Mouse (Mus musculus) G1E (cell line): Measurements from ENCODE around the gene Lgals9. TPM values are rescaled to one million over a fixed set of nuclear protein-coding genes. Genes with fewer than 3 reads are reported as not detected.

Source experiments
- ATAC-seq: 2 replicates; pipeline ENCODE4 v1.8.0; 2016; ENCODE audit warnings: mild to moderate bottlenecking; ENCODE audit not compliant: insufficient number of reproducible peaks, poor library complexity, low FRiP score, severe bottlenecking; ENCODE audit errors: extremely low read depth
- DNase-seq: peaks from one replicate; pipeline ENCODE4 v3.0.0; 2012; ENCODE audit warnings: low spot score
- H3K27me3 ChIP-seq: 2 replicates; pipeline ENCODE4 v1.6.1; 2012; ENCODE audit warnings: mild to moderate bottlenecking, low read length, inconsistent platforms; ENCODE audit not compliant: insufficient read depth
- H3K36me3 ChIP-seq: replicated peaks from 2 replicates; pipeline ENCODE3; 2012; ENCODE audit warnings: mild to moderate bottlenecking, inconsistent platforms
- H3K4me1 ChIP-seq: 2 replicates; pipeline ENCODE4 v1.6.1; 2012; ENCODE audit warnings: low read depth, low read length, inconsistent platforms, mixed read lengths; ENCODE audit not compliant: insufficient read depth
- H3K4me3 ChIP-seq: 2 replicates; pipeline ENCODE4 v1.5.1; 2012; ENCODE audit warnings: low read depth, mild to moderate bottlenecking, inconsistent platforms, low read length, moderate library complexity, mixed read lengths
- H3K9me3 ChIP-seq: replicated peaks from 2 replicates; pipeline ENCODE4 v1.6.1; 2012; ENCODE audit warnings: inconsistent platforms
- CTCF ChIP-seq: IDR thresholded peaks from 2 replicates; pipeline ENCODE4 v1.5.1; 2012; ENCODE audit warnings: low read depth, low read length, inconsistent platforms, mixed read lengths
- GATA1 ChIP-seq: IDR thresholded peaks from 2 replicates; pipeline ENCODE4 v1.6.1; 2012; ENCODE audit warnings: borderline replicate concordance, low read length, inconsistent platforms, mixed read lengths
- GATA2 ChIP-seq: IDR thresholded peaks from 2 replicates; pipeline ENCODE4 v1.6.1; 2012; ENCODE audit warnings: low read depth, low read length, inconsistent platforms, borderline replicate concordance
- POLR2AphosphoS5 ChIP-seq: IDR thresholded peaks from 2 replicates; pipeline ENCODE4 v1.6.1; 2012; ENCODE audit warnings: low read depth, low read length, inconsistent platforms; ENCODE audit not compliant: insufficient replicate concordance
- TAL1 ChIP-seq: conservative IDR thresholded peaks from 2 replicates; pipeline ENCODE4 v1.6.1; 2012; ENCODE audit warnings: low read depth, low read length, inconsistent platforms, mixed read lengths
- polyA plus RNA-seq: library from polyadenylated mRNA; stranded (reverse); fragments of >175 nt; gene quantifications from 2 replicates; pipeline ENCODE4 v1.2.3, GENCODE M21; 2012
- total RNA-seq, 2 experiments: library from RNA; stranded (forward) in 1 of 2; stranded (reverse) in 1 of 2; fragments of 200-1000 nt in 1 of 2; fragments of >200 nt in 1 of 2; fragmentation: Nextera tagmentation in 1 of 2; gene quantifications; 2 replicates each; pipeline ENCODE4 v1.2.3; 2014 to 2017

Gene Lgals9
- total and polyA plus RNA-seq, 3 experiments: 41.2 to 786 (median 183) TPM

GRCm38 (mm10) chr11:78929345-78929744, 55.4 kb downstream of the Lgals9 start:
- peaks cover 34% of the 10 kb centered on the region for H3K27me3 ChIP-seq
- ATAC-seq (no peak), DNase-seq (no peak)
- TF ChIP-seq TAL1: no peak
- no peak for TF ChIP-seq GATA2
- TF ChIP-seq CTCF: no peak
- no peak for TF ChIP-seq POLR2AphosphoS5
- TF ChIP-seq GATA1: no peak
- no peak overlapping the region for H3K4me3 ChIP-seq
- H3K4me1 ChIP-seq: no peaks in the 10 kb centered on the region
- H3K9me3 ChIP-seq: no peaks in the 10 kb centered on the region
- no peaks in the 10 kb centered on the region for H3K36me3 ChIP-seq

- Histone ChIP-seq H3K36me3 (no peaks in the 10 kb centered on the region), H3K9me3 (no peaks in the 10 kb centered on the region), H3K27me3 (peaks cover 32% of the 10 kb centered on the region), H3K4me1 (no peaks in the 10 kb centered on the region), H3K4me3 (no peak overlapping the region)
- ATAC-seq (no peak), DNase-seq (no peak)
- TF ChIP-seq CTCF: no peak
- no peak for TF ChIP-seq GATA2
- TF ChIP-seq TAL1: no peak
- TF ChIP-seq POLR2AphosphoS5: no peak
- TF ChIP-seq GATA1: no peak
These were observed 59.8 kb downstream of the Lgals9 start for GRCm38 (mm10) chr11:78924916-78925315.

GRCm38 (mm10) chr11:78924111-78924510, 60.6 kb downstream of the Lgals9 start:
- H3K9me3 ChIP-seq: no peaks in the 10 kb centered on the region
- H3K4me1 ChIP-seq: no peaks in the 10 kb centered on the region
- peaks cover 28% of the 10 kb centered on the region for H3K27me3 ChIP-seq
- no peak overlapping the region for H3K4me3 ChIP-seq
- TF ChIP-seq TAL1: no peak
- TF ChIP-seq GATA1: no peak
- no peak for TF ChIP-seq CTCF
- TF ChIP-seq POLR2AphosphoS5: no peak
- no peak for TF ChIP-seq GATA2
- DNase-seq: no peak
- ATAC-seq: no peak
- no peaks in the 10 kb centered on the region for H3K36me3 ChIP-seq

GRCm38 (mm10) chr11:78922678-78923407, 61.9 kb downstream of the Lgals9 start:
- no peak for TF ChIP-seq POLR2AphosphoS5
- TF ChIP-seq CTCF: peak; percentile 53
- H3K4me1 ChIP-seq: no peaks in the 10 kb centered on the region
- DNase-seq: peak; percentile 46
- no peaks in the 10 kb centered on the region for H3K36me3 ChIP-seq
- no peak overlapping the region for H3K4me3 ChIP-seq
- H3K27me3 ChIP-seq: peaks cover 35% of the 10 kb centered on the region
- no peak for ATAC-seq
- no peaks in the 10 kb centered on the region for H3K9me3 ChIP-seq

GRCm38 (mm10) chr11:78920411-78920939, 64.3 kb downstream of the Lgals9 start, which contains the start of gene Nos2:
Gene Nos2, plus strand, starts transcription at chr11:78920787.
- no peak for TF ChIP-seq GATA2
- no peak for TF ChIP-seq TAL1
- TF ChIP-seq CTCF: no peak
- no peak for TF ChIP-seq POLR2AphosphoS5
- TF ChIP-seq GATA1: no peak
- peaks cover 46% of the 10 kb centered on the region for H3K27me3 ChIP-seq
- no peaks in the 10 kb centered on the region for H3K4me1 ChIP-seq
- H3K9me3 ChIP-seq: no peaks in the 10 kb centered on the region
- DNase-seq (no peak), ATAC-seq (no peak)
- H3K4me3 ChIP-seq: no peak within 1 kb of the TSS
- no peaks in the 10 kb centered on the region for H3K36me3 ChIP-seq

- ATAC-seq: no peak
- H3K27me3 ChIP-seq: peaks cover 47% of the 10 kb centered on the region
- no peaks in the 10 kb centered on the region for H3K4me1 ChIP-seq
- DNase-seq: no peak
- TF ChIP-seq GATA2 (no peak), GATA1 (no peak), POLR2AphosphoS5 (no peak), CTCF (no peak), TAL1 (no peak)
- H3K36me3 ChIP-seq: no peaks in the 10 kb centered on the region
- no peak overlapping the region for H3K4me3 ChIP-seq
- no peaks in the 10 kb centered on the region for H3K9me3 ChIP-seq
These were observed 65.0 kb downstream of the Lgals9 start for GRCm38 (mm10) chr11:78919745-78920144.
